Mouse (Mus musculus) lung, postnatal 0 days (tissue): Measurements from ENCODE around the gene Gchfr.

Experiments
- CTCF ChIP-seq: IDR thresholded peaks from 2 replicates; pipeline ENCODE4 v1.5.1; 2016; ENCODE audit warnings: antibody characterized with exemption, mild to moderate bottlenecking
- EP300 ChIP-seq: IDR thresholded peaks from 2 replicates; pipeline ENCODE4 v1.6.1; 2016; ENCODE audit warnings: antibody characterized with exemption, mild to moderate bottlenecking, control low read depth

- TF ChIP-seq CTCF (no peak), EP300 (no peak)
These were observed 7.3 kb downstream of the Gchfr start for GRCm38 (mm10) chr2:119174866-119175265.
